Mouse (Mus musculus) left cerebral cortex, adult 18-20 months (tissue): ENCODE data around the gene Sct. TPM values are rescaled to one million over a fixed set of nuclear protein-coding genes. Genes with fewer than 3 reads are reported as not detected.
"Not testable (repeated sequence)": the region's sequence is repeated elsewhere in the genome, so short reads cannot be mapped to it uniquely, and the experiment has no call there.

Experiments
- DNase-seq, 2 experiments: peaks; one replicate each; pipeline ENCODE4 v3.0.0; 2021 to 2022; ENCODE audit warnings: low spot score in 2 of 2, mixed read lengths in 1 of 2
- total RNA-seq, 2 experiments: library from RNA; stranded (reverse); gene quantifications; 2 replicates each; pipeline ENCODE4 v1.2.3; 2021

Sct gene
- total RNA-seq, 2 experiments from 2014 or later = not detected

- peak in 1 of 2 experiments; percentile 60 for DNase-seq
Measured at GRCm38 (mm10) chr7:141291921-141292582, 13.1 kb upstream of the Sct start, which contains the start of gene Drd4. Gene Drd4 (plus strand): TSS chr7:141292006.

GRCm38 (mm10) chr7:141288042-141288441, 9.1 kb upstream of the Sct start:
- no peak for DNase-seq

- DNase-seq = no peak
Measured at GRCm38 (mm10) chr7:141282756-141283155, 3.8 kb upstream of the Sct start.

- DNase-seq = no peak
Measured at GRCm38 (mm10) chr7:141281442-141281841, 2.5 kb upstream of the Sct start.

- no peak for DNase-seq
Measured at GRCm38 (mm10) chr7:141277701-141278678, 943 bp downstream of the Sct start.

- no peak for DNase-seq
Measured at GRCm38 (mm10) chr7:141276546-141276945, 2.4 kb downstream of the Sct start, which contains the start of gene Cdhr5. Gene Cdhr5 (minus strand): TSS chr7:141276786.

- no peak for DNase-seq
Measured at GRCm38 (mm10) chr7:141275356-141275755, 3.6 kb downstream of the Sct start.

GRCm38 (mm10) chr7:141270631-141271030, 8.3 kb downstream of the Sct start:
- DNase-seq = no peak

GRCm38 (mm10) chr7:141269273-141269545, 9.7 kb downstream of the Sct start:
- no peak for DNase-seq

- no peak for DNase-seq
Measured at GRCm38 (mm10) chr7:141268466-141269272, 10.3 kb downstream of the Sct start.

- DNase-seq = peak; percentile 19 to 22
Measured at GRCm38 (mm10) chr7:141265739-141266561, 13.0 kb downstream of the Sct start, which contains the start of gene Irf7. Gene Irf7 (minus strand): TSS chr7:141266481.

GRCm38 (mm10) chr7:141265411-141265738, 13.6 kb downstream of the Sct start:
- no peak for DNase-seq

GRCm38 (mm10) chr7:141264761-141265410, 14.0 kb downstream of the Sct start:
- DNase-seq = no peak

- DNase-seq = no peak
Measured at GRCm38 (mm10) chr7:141264041-141264700, 14.8 kb downstream of the Sct start.

GRCm38 (mm10) chr7:141263640-141264039, 15.3 kb downstream of the Sct start:
- no peak for DNase-seq

GRCm38 (mm10) chr7:141261480-141261879, 17.5 kb downstream of the Sct start:
- DNase-seq = no peak

GRCm38 (mm10) chr7:141256159-141256558, 22.8 kb downstream of the Sct start:
- no peak for DNase-seq

GRCm38 (mm10) chr7:141250486-141250885, 28.4 kb downstream of the Sct start:
- not testable (repeated sequence) for DNase-seq

GRCm38 (mm10) chr7:141231551-141231950, 47.4 kb downstream of the Sct start:
- no peak for DNase-seq

- no peak for DNase-seq
Measured at GRCm38 (mm10) chr7:141231111-141231510, 47.8 kb downstream of the Sct start.
